Mouse (Mus musculus) liver, adult 2 months (tissue): ENCODE measurements at regions not wholly inside any gene's neighbourhood (a gene's known extent, or its start where the extent isn't known, plus 50 kb on each side); places are given as distances from the start of the nearest gene placed in this dataset.

Experiments used
- CTCF ChIP-seq: fragments of 200-500 bp; IDR thresholded peaks from 2 replicates; pipeline ENCODE4 v1.5.1; 2011; ENCODE audit warnings: low read depth, low read length, control low read depth
- POLR2A ChIP-seq: fragments of 200-500 bp; IDR thresholded peaks from 2 replicates; pipeline ENCODE4 v1.6.1; 2011; ENCODE audit warnings: low read length, control low read depth; ENCODE audit not compliant: insufficient read depth; ENCODE audit errors: extremely low read depth

DNA sequence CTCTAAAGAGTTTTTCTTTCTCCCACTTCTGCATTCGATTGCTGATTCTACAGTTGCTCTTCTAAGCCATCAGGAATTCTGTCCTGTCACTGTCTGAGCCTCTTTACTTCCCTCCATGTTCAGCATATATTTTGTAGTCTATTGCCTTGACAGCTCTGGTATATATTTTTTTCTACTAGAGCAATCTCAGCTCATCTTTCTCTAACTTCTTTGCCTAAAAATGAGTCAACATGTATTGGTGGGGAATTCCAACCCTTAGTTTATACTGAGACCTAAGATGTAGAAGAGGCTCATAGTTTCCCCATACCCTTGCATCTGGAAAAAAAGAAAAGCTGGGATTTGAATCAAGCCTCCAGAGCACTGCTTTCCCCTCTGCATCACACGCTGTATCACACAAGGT lies 114.7 kb downstream of the Kctd12 start:
- no peak for TF ChIP-seq POLR2A
- no peak for TF ChIP-seq CTCF
